Mouse (Mus musculus): ENCODE measurements around the gene Olfr173. TPM values are rescaled to one million over a fixed set of nuclear protein-coding genes. Genes with fewer than 3 reads are reported as not detected.

Olfr173 gene
- not detected in 2 replicates for total RNA-seq (2014; rRNA removed)
- polyA plus RNA-seq (2012; rRNA removed): not detected in 2 replicates

DNA sequence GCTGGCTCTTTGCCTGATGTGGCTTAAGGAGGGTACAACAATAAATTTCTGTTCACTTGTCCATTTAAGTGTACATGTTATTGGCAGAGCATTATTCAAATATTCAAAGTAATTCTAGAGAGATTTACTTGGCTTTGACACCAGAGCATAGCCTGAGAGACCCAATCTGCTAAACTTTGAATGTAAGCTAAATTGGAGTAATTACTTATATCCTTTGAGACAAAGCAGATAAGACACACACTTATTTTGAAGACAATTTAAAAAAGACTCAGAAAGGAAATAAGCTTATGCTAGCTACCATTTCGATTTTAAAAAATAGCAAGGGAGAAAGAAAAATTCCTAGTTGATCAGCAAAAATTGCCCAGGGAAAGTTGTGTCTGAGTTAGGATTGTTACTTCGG lies at the start of gene Olfr173:
TSS of gene Olfr173 (minus strand) at position 101 of the 400 bp plus-strand sequence.
- Histone ChIP-seq H3K79me2 (ENCODE audit: control insufficient read depth, insufficient read depth, low read length) (no peaks in the 10 kb centered on the region), H3K4me1 (ENCODE audit: control insufficient read depth, insufficient read depth, low read length) (no peaks in the 10 kb centered on the region), H3K36me3 (ENCODE audit: control insufficient read depth, insufficient read depth, low read length) (no peaks in the 10 kb centered on the region), H3K27ac (replicated peaks; ENCODE audit: insufficient read depth, low read depth, low read length) (no peak within 1 kb of the TSS), H3K9ac (ENCODE audit: low read depth, low read length) (no peak within 1 kb of the TSS), H3K27me3 (ENCODE audit: control insufficient read depth, insufficient read depth, low read length) (no peaks in the 10 kb centered on the region), H3K4me3 (ENCODE audit: insufficient read depth, low read depth, low read length) (no peak within 1 kb of the TSS)
- no peak for DNase-seq (ENCODE audit: extremely low read depth, low read depth, low spot score)
- 66% methylated on average over 2 of the region's 2 CpGs for WGBS
- TF ChIP-seq CTCF (IDR thresholded peaks at IDR 0.05; ENCODE audit: low read depth, low read length) (no peak), POLR2A (IDR thresholded peaks at IDR 0.05; ENCODE audit: extremely low read depth, insufficient read depth, low read length) (no peak)

DNA sequence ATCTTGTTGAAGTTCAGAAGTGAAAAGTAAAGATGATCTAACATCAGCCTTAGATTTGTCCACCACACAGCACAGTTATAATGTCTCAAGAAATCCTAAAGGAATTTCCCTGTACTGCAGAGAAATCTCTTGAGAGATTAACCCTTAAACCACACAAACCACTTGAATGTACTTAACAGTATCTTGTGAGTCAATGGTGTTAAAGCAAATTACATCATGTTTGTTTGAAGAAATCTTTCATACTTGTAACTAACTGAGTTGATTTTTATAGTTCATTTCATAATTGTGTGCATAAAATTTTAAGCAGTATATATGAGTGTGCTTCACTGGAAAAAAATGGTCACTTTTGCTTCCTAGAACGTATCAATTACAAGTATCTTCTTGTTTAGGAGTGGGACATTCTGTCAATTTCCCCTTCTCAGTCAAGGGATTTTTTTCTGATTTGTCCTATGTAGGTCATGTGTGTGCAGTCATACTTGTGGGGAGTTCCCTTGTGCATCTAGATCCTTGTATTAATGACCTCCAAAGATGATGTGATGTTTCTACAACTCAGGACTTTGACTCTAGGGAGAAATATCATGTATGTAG lies 26.8 kb upstream of the Olfr173 start, which contains the start of gene Olfr175-ps1:
TSS of gene Olfr175-ps1 (minus strand) at position 51 of the 588 bp plus-strand sequence.
- no peak for DNase-seq (ENCODE audit: extremely low read depth, low read depth, low spot score)
- no peaks in the 10 kb centered on the region for H3K4me1 ChIP-seq (ENCODE audit: control insufficient read depth, insufficient read depth, low read length)
- no peak within 1 kb of the TSS for H3K4me3 ChIP-seq (ENCODE audit: insufficient read depth, low read depth, low read length)
- H3K27me3 ChIP-seq (ENCODE audit: control insufficient read depth, insufficient read depth, low read length): no peaks in the 10 kb centered on the region
- H3K27ac ChIP-seq (replicated peaks; ENCODE audit: insufficient read depth, low read depth, low read length): no peak within 1 kb of the TSS
- 75% methylated on average over 1 of the region's 1 CpGs for WGBS
- no peaks in the 10 kb centered on the region for H3K79me2 ChIP-seq (ENCODE audit: control insufficient read depth, insufficient read depth, low read length)
- H3K36me3 ChIP-seq (ENCODE audit: control insufficient read depth, insufficient read depth, low read length): no peaks in the 10 kb centered on the region
- TF ChIP-seq CTCF (IDR thresholded peaks at IDR 0.05; ENCODE audit: low read depth, low read length): no peak
- no peak for TF ChIP-seq POLR2A (IDR thresholded peaks at IDR 0.05; ENCODE audit: extremely low read depth, insufficient read depth, low read length)
- no peak within 1 kb of the TSS for H3K9ac ChIP-seq (ENCODE audit: low read depth, low read length)

DNA sequence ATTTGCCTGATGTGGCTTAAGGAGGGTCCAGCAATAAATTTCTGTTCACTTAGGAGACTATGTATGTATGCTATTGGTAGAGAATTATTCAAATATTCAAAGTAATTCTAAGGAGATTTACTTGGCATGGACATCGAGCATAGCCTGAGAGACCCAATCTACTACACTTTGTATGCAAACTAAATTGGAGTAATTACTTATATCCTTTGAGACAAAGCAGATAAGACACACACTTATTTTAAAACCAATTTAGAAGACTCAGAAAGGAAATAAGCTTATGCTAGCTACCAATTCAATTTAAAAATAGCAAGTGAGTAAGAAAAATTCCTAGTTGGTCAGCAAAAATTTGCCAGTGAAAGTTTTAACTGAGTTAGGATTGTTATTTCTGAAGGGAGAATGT lies 37.0 kb downstream of the Olfr173 start, which contains the start of gene Olfr172:
TSS of gene Olfr172 (minus strand) at position 101 of the 400 bp plus-strand sequence.
- no peak for TF ChIP-seq POLR2A (IDR thresholded peaks at IDR 0.05; ENCODE audit: extremely low read depth, insufficient read depth, low read length)
- TF ChIP-seq CTCF (IDR thresholded peaks at IDR 0.05; ENCODE audit: low read depth, low read length): no peak
- no peak for DNase-seq (ENCODE audit: extremely low read depth, low read depth, low spot score)
- Histone ChIP-seq H3K9ac (ENCODE audit: low read depth, low read length) (no peak within 1 kb of the TSS), H3K4me1 (ENCODE audit: control insufficient read depth, insufficient read depth, low read length) (no peaks in the 10 kb centered on the region), H3K4me3 (ENCODE audit: insufficient read depth, low read depth, low read length) (no peak within 1 kb of the TSS), H3K36me3 (ENCODE audit: control insufficient read depth, insufficient read depth, low read length) (no peaks in the 10 kb centered on the region), H3K79me2 (ENCODE audit: control insufficient read depth, insufficient read depth, low read length) (no peaks in the 10 kb centered on the region), H3K27ac (replicated peaks; ENCODE audit: insufficient read depth, low read depth, low read length) (no peak within 1 kb of the TSS), H3K27me3 (ENCODE audit: control insufficient read depth, insufficient read depth, low read length) (no peaks in the 10 kb centered on the region)
- 80% methylated on average over 1 of the region's 1 CpGs for WGBS

DNA sequence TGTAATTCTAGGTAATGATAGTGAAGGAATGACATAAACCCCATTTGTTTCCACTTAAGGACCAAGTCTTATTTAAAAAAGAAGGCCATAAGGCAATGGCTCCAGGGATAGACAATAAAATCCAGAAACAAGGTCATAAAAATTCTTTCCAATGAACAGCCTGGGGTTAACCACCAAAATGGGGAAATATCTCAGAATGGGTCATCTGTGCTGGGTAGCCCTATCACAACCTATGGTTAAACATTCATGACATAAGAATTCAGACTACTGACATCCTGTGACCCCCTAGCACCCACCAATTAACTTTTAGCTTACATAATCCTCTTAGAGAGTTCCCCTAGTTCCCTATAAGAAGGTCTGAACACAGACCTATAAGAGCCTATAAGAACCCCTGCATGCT lies 43.9 kb downstream of the Olfr173 start:
- H3K27ac ChIP-seq (replicated peaks; ENCODE audit: insufficient read depth, low read depth, low read length): no peak overlapping the region
- DNase-seq (ENCODE audit: extremely low read depth, low read depth, low spot score): no peak
- H3K4me1 ChIP-seq (ENCODE audit: control insufficient read depth, insufficient read depth, low read length): no peaks in the 10 kb centered on the region
- TF ChIP-seq CTCF (IDR thresholded peaks at IDR 0.05; ENCODE audit: low read depth, low read length) (no peak), POLR2A (IDR thresholded peaks at IDR 0.05; ENCODE audit: extremely low read depth, insufficient read depth, low read length) (no peak)
- no peak overlapping the region for H3K4me3 ChIP-seq (ENCODE audit: insufficient read depth, low read depth, low read length)
- H3K27me3 ChIP-seq (ENCODE audit: control insufficient read depth, insufficient read depth, low read length): no peaks in the 10 kb centered on the region
- H3K79me2 ChIP-seq (ENCODE audit: control insufficient read depth, insufficient read depth, low read length): no peaks in the 10 kb centered on the region
- H3K36me3 ChIP-seq (ENCODE audit: control insufficient read depth, insufficient read depth, low read length): no peaks in the 10 kb centered on the region
- no peak overlapping the region for H3K9ac ChIP-seq (ENCODE audit: low read depth, low read length)

DNA sequence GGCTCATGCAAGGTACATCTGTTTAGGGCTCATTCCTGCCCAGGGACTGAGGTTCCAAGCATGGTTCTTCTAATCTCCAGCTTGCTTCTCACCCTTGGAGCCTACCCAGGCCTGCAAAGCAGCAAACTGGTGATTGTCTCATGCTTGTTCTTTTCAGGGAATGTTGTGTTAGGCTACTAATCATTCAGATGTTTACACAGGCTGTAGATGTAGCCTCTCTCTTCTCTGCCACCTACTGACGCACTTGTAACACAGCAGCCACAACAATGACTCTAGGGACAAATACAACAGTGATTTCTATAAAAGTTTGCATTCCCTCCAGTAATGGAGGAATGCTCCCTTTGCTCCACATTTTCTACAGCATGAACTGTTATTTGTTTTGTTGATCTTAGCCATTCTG lies 48.8 kb downstream of the Olfr173 start:
- WGBS: 10% methylated on average over 1 of the region's 1 CpGs

DNA sequence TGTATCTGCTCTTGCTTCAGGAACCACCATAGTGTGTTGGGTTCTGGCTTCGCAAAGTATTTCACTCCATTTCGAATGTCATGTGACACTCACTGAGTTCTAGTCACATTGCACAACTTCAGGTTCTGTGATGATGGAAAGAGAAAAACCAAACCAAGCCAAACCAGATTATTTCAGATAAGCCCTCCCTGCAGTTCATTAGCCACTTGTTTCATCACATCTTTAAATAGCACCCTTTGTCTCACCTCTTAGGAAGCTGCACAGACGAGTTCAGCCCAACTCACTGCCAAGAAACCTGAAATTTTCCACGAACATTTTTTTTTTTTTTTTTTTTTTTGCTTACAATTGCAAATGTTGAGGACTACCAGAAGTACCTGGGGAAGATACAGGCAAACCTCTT lies 53.4 kb downstream of the Olfr173 start:
- H3K79me2 ChIP-seq (ENCODE audit: control insufficient read depth, insufficient read depth, low read length): no peaks in the 10 kb centered on the region
- DNase-seq (ENCODE audit: extremely low read depth, low read depth, low spot score): peak; percentile 15
- no peak overlapping the region for H3K4me3 ChIP-seq (ENCODE audit: insufficient read depth, low read depth, low read length)
- no peak overlapping the region for H3K9ac ChIP-seq (ENCODE audit: low read depth, low read length)
- no peaks in the 10 kb centered on the region for H3K4me1 ChIP-seq (ENCODE audit: control insufficient read depth, insufficient read depth, low read length)
- H3K36me3 ChIP-seq (ENCODE audit: control insufficient read depth, insufficient read depth, low read length): no peaks in the 10 kb centered on the region
- TF ChIP-seq POLR2A (IDR thresholded peaks at IDR 0.05; ENCODE audit: extremely low read depth, insufficient read depth, low read length) (no peak), CTCF (IDR thresholded peaks at IDR 0.05; ENCODE audit: low read depth, low read length) (no peak)
- no peaks in the 10 kb centered on the region for H3K27me3 ChIP-seq (ENCODE audit: control insufficient read depth, insufficient read depth, low read length)
- WGBS: 54% methylated on average over 4 of the region's 4 CpGs
- H3K27ac ChIP-seq (replicated peaks; ENCODE audit: insufficient read depth, low read depth, low read length): no peak overlapping the region

More for the DNA sequence above, 48.8 kb downstream of the Olfr173 start:
- TF ChIP-seq POLR2A (IDR thresholded peaks at IDR 0.05; ENCODE audit: extremely low read depth, insufficient read depth, low read length) (no peak), CTCF (IDR thresholded peaks at IDR 0.05; ENCODE audit: low read depth, low read length) (no peak)
- Histone ChIP-seq H3K36me3 (ENCODE audit: control insufficient read depth, insufficient read depth, low read length) (no peaks in the 10 kb centered on the region), H3K4me3 (ENCODE audit: insufficient read depth, low read depth, low read length) (no peak overlapping the region), H3K79me2 (ENCODE audit: control insufficient read depth, insufficient read depth, low read length) (no peaks in the 10 kb centered on the region), H3K9ac (ENCODE audit: low read depth, low read length) (no peak overlapping the region), H3K27me3 (ENCODE audit: control insufficient read depth, insufficient read depth, low read length) (no peaks in the 10 kb centered on the region), H3K4me1 (ENCODE audit: control insufficient read depth, insufficient read depth, low read length) (no peaks in the 10 kb centered on the region), H3K27ac (replicated peaks; ENCODE audit: insufficient read depth, low read depth, low read length) (no peak overlapping the region)
- peak; percentile 40 for DNase-seq (ENCODE audit: extremely low read depth, low read depth, low spot score)

Other genes starting within 250 kb of the Olfr173 start
- not detected in 2 replicates for gene Gm813, start 183.3 kb downstream of the Olfr173 start, total RNA-seq (2014; rRNA removed)
- gene Gm813, start 183.3 kb downstream of the Olfr173 start, polyA plus RNA-seq (2012; rRNA removed): not detected in 2 replicates
- not detected in 2 replicates for gene E330017A01Rik, start 161.5 kb downstream of the Olfr173 start, total RNA-seq (2014; rRNA removed)
- gene E330017A01Rik, start 161.5 kb downstream of the Olfr173 start, polyA plus RNA-seq (2012; rRNA removed): not detected in 2 replicates
- gene Cpox, start 130.0 kb downstream of the Olfr173 start, total RNA-seq (2014; rRNA removed): 59.9 and 68.1 TPM in 2 replicates
- 65.0 and 75.2 TPM in 2 replicates for gene Cpox, start 130.0 kb downstream of the Olfr173 start, polyA plus RNA-seq (2012; rRNA removed)
- not detected in 2 replicates for gene Gpr15, start 81.2 kb downstream of the Olfr173 start, total RNA-seq (2014; rRNA removed)
- gene Gpr15, start 81.2 kb downstream of the Olfr173 start, polyA plus RNA-seq (2012; rRNA removed): 0.10 TPM in 1 of 2 replicates, not detected in the other
- gene Cldnd1, start 72.4 kb downstream of the Olfr173 start, total RNA-seq (2014; rRNA removed): 8.4 and 9.1 TPM in 2 replicates
- gene Cldnd1, start 72.4 kb downstream of the Olfr173 start, polyA plus RNA-seq (2012; rRNA removed): 30.5 and 32.3 TPM in 2 replicates
- gene Olfr172, start 37.1 kb downstream of the Olfr173 start, total RNA-seq (2014; rRNA removed): not detected in 2 replicates
- gene Olfr172, start 37.1 kb downstream of the Olfr173 start, polyA plus RNA-seq (2012; rRNA removed): not detected in 2 replicates
- not detected in 2 replicates for gene Olfr175-ps1, start 26.5 kb upstream of the Olfr173 start, total RNA-seq (2014; rRNA removed)
- gene Olfr175-ps1, start 26.5 kb upstream of the Olfr173 start, polyA plus RNA-seq (2012; rRNA removed): not detected in 2 replicates
- gene Olfr177, start 74.5 kb upstream of the Olfr173 start, total RNA-seq (2014; rRNA removed): not detected in 2 replicates
- gene Olfr177, start 74.5 kb upstream of the Olfr173 start, polyA plus RNA-seq (2012; rRNA removed): not detected in 2 replicates
- not detected in 2 replicates for gene Olfr178, start 91.8 kb upstream of the Olfr173 start, total RNA-seq (2014; rRNA removed)
- gene Olfr178, start 91.8 kb upstream of the Olfr173 start, polyA plus RNA-seq (2012; rRNA removed): not detected in 2 replicates
- gene Olfr181, start 128.5 kb upstream of the Olfr173 start, total RNA-seq (2014; rRNA removed): not detected in 2 replicates
- not detected in 2 replicates for gene Olfr181, start 128.5 kb upstream of the Olfr173 start, polyA plus RNA-seq (2012; rRNA removed)
- not detected in 2 replicates for gene Olfr180, start 129.1 kb upstream of the Olfr173 start, total RNA-seq (2014; rRNA removed)
- not detected in 2 replicates for gene Olfr180, start 129.1 kb upstream of the Olfr173 start, polyA plus RNA-seq (2012; rRNA removed)
- gene Olfr183, start 195.1 kb upstream of the Olfr173 start, total RNA-seq (2014; rRNA removed): not detected in 2 replicates
- gene Olfr183, start 195.1 kb upstream of the Olfr173 start, polyA plus RNA-seq (2012; rRNA removed): not detected in 2 replicates
- not detected in 2 replicates for gene Olfr186, start 230.0 kb upstream of the Olfr173 start, total RNA-seq (2014; rRNA removed)
- gene Olfr186, start 230.0 kb upstream of the Olfr173 start, polyA plus RNA-seq (2012; rRNA removed): not detected in 2 replicates
- not detected in 2 replicates for gene Olfr187, start 239.5 kb upstream of the Olfr173 start, total RNA-seq (2014; rRNA removed)
- gene Olfr187, start 239.5 kb upstream of the Olfr173 start, polyA plus RNA-seq (2012; rRNA removed): not detected in 2 replicates

Measured in liver, adult 2 months (tissue).